Mouse (Mus musculus) midbrain, embryonic 10.5 days (tissue): ENCODE data around the gene Ndufaf2. TPM values are rescaled to one million over a fixed set of nuclear protein-coding genes. Genes with fewer than 3 reads are reported as not detected.

Experiments
- DNase-seq: peaks from one replicate; pipeline ENCODE4 v3.0.0-alpha.2; 2017; ENCODE audit warnings: low spot score
- H3K27ac ChIP-seq: fragments of 300-500 bp; sonication (generic); replicated peaks from 2 replicates; pipeline ENCODE4 v1.5.1; 2016; ENCODE audit warnings: mild to moderate bottlenecking
- H3K27me3 ChIP-seq: fragments of 300-500 bp; sonication (generic); 2 replicates; pipeline ENCODE4 v1.6.1; 2016; ENCODE audit warnings: low read depth, mild to moderate bottlenecking; ENCODE audit not compliant: poor library complexity, severe bottlenecking
- H3K36me3 ChIP-seq: fragments of 300-500 bp; sonication (generic); 2 replicates; pipeline ENCODE4 v1.6.1; 2016; ENCODE audit warnings: mild to moderate bottlenecking, moderate library complexity
- H3K4me1 ChIP-seq: fragments of 300-500 bp; sonication (generic); 2 replicates; pipeline ENCODE4 v1.6.1; 2016
- H3K4me3 ChIP-seq: fragments of 300-500 bp; sonication (generic); 2 replicates; pipeline ENCODE4 v1.5.1; 2016; ENCODE audit warnings: mild to moderate bottlenecking, moderate library complexity
- H3K9me3 ChIP-seq: fragments of 300-500 bp; sonication (generic); replicated peaks from 2 replicates; pipeline ENCODE4 v1.6.1; 2016; ENCODE audit warnings: mild to moderate bottlenecking
- WGBS: fragments of 180-500 bp; shearing (Covaris S2); methylation state at CpG from one replicate; pipeline ENCODE4 v1.1.7; 2016; 5-methylcytosine and 5-hydroxymethylcytosine counted together
- polyA plus RNA-seq: library from polyadenylated mRNA; unstranded; fragments of >200 nt; fragmentation: Nextera tagmentation; extraction: Ambion mirVana; gene quantifications from 2 replicates; pipeline ENCODE4 v1.2.1, GENCODE M21; 2016

The Ndufaf2 gene
- polyA plus RNA-seq = 83.3 and 88.9 TPM in 2 replicates

DNA sequence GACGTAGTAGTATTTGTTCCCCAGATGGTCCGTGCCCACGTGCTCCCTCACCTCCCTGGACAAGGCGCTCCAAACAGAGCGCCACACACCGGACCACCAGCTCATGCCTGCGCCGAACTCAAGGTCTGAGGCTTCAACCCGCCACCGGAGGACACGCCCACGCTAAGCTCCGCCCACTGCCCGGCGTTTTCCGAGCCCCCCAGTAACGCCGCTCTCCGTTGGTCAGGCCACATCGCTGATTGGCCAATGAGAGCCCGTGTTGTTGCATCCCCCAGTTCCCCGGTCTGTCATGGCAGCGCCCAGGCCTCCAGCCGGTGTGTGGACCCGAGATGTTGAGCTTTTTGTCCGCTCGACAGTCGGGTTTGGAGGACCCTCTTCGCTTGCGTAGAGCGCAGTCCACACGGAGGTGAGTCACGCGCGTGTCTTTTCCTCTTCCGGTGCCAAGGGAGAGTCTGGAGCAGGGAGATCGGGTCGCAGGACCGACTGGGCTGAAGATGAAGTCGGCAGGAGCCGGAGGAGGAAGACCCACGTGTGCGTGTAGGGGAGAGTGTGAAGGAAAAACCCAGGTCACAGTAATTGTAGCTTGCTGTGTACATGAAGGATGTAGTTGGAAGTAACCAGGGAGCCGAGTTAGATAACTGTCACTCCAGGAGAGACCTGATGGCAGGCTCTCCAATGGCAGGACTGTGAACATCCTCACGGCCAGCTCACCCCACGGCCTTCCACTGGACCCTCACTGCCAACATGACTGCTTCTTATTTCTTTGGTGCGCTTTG is at the start of gene Ndufaf2, which contains the start of gene Ercc8:
Gene Ndufaf2 (minus strand): TSS at position 159 of the 776 bp plus-strand sequence.
Gene Ercc8 (plus strand): TSS at position 267 of the 776 bp plus-strand sequence.
- Histone ChIP-seq H3K4me1 (peaks cover 17% of the 10 kb centered on the region), H3K27ac (peak within 1 kb of the TSS; percentile 84), H3K9me3 (no peaks in the 10 kb centered on the region), H3K36me3 (peaks cover 18% of the 10 kb centered on the region), H3K27me3 (no peaks in the 10 kb centered on the region), H3K4me3 (peak within 1 kb of the TSS; percentile 92)
- under 1% methylated on average over 47 of the region's 47 CpGs for WGBS
- peak; percentile 98 for DNase-seq

- Histone ChIP-seq H3K36me3 (no peaks in the 10 kb centered on the region), H3K4me1 (no peaks in the 10 kb centered on the region), H3K4me3 (no peak overlapping the region), H3K27ac (no peak overlapping the region), H3K27me3 (peaks cover 8% of the 10 kb centered on the region), H3K9me3 (no peaks in the 10 kb centered on the region)
- WGBS = 77% methylated on average over 5 of the region's 5 CpGs
- no peak for DNase-seq
These were observed 49.7 kb upstream of the Ndufaf2 start for GRCm38 (mm10) chr13:108208090-108208489.

DNA sequence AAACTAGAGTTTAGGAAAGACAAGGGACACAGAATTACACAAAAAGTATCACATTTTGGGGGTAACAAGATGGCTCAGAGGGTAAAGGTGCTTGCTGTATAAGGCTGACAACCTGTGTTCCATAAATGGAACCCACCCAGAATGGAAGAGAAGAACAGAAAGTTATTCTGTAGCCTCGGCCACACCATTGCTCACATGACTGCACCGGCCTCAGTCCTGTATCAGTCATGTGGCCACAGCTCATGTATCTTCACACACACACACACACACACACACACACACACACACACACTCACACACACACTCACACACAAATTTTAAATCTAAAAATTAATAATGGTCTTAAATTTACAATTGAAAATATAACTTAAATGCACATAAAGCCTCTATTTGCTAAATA is 49.0 kb upstream of the Ndufaf2 start:
- no peak overlapping the region for H3K27ac ChIP-seq
- no peak for DNase-seq
- WGBS = 75% methylated on average over 2 of the region's 2 CpGs
- no peaks in the 10 kb centered on the region for H3K36me3 ChIP-seq
- H3K4me3 ChIP-seq = no peak overlapping the region
- peaks cover 2% of the 10 kb centered on the region; the same call in 1 of the 2 replicates for H3K27me3 ChIP-seq
- no peaks in the 10 kb centered on the region for H3K9me3 ChIP-seq
- H3K4me1 ChIP-seq = no peaks in the 10 kb centered on the region

DNA sequence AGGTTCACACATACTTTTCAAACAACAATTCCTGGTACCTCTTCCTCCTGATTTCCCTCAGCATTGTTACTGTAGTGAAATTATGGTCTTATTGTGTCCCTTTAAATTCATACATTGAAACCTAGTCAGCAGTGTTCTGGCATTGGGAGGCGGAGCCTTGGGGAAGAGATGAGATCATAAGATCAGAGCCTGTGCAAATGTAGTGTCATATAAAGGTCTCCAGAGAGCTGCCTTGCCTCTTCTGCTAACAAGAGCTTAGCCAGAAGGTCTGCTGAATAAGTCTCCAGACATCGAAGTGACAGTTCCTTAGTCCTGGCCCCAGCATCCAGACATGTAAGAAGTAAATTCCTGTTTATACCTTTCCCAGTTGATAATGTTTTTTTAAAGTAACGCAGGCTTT is 46.4 kb upstream of the Ndufaf2 start:
- H3K4me3 ChIP-seq = no peak overlapping the region
- 91% methylated on average over 3 of the region's 3 CpGs for WGBS
- no peaks in the 10 kb centered on the region for H3K4me1 ChIP-seq
- no peak for DNase-seq
- no peaks in the 10 kb centered on the region for H3K36me3 ChIP-seq
- no peaks in the 10 kb centered on the region for H3K9me3 ChIP-seq
- no peaks in the 10 kb centered on the region for H3K27me3 ChIP-seq
- no peak overlapping the region for H3K27ac ChIP-seq

DNA sequence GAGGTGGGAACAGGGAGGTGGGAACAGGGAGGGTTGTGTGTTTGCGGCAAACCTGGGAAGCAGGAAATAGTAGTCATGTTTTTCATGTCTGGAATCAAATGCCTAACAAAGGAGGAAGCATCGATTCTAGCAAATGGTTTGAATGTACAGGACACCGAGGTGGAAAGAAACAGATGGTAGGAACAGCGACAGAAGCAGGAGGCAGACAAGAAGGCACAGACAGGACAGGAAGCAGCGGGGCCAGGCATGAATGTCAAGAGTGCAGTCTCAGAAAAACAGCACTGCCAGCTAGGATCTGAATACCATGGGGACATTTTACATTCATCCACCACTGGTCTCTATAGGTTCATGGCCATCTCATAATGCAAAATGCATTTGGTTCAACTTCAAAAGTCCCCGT is 37.1 kb upstream of the Ndufaf2 start:
- no peaks in the 10 kb centered on the region for H3K27me3 ChIP-seq
- H3K4me1 ChIP-seq = no peaks in the 10 kb centered on the region
- WGBS = 92% methylated on average over 6 of the region's 6 CpGs
- no peak for DNase-seq
- peaks cover 24% of the 10 kb centered on the region for H3K36me3 ChIP-seq
- no peak overlapping the region for H3K4me3 ChIP-seq
- no peak overlapping the region for H3K27ac ChIP-seq
- no peaks in the 10 kb centered on the region for H3K9me3 ChIP-seq

- WGBS = 70% methylated on average over 11 of the region's 11 CpGs
- Histone ChIP-seq H3K9me3 (no peaks in the 10 kb centered on the region), H3K36me3 (peaks cover 36% of the 10 kb centered on the region), H3K27ac (no peak overlapping the region), H3K4me3 (no peak overlapping the region), H3K4me1 (no peaks in the 10 kb centered on the region), H3K27me3 (no peaks in the 10 kb centered on the region)
- DNase-seq = peak; percentile 34
These were observed 32.8 kb upstream of the Ndufaf2 start for GRCm38 (mm10) chr13:108191074-108191720.

DNA sequence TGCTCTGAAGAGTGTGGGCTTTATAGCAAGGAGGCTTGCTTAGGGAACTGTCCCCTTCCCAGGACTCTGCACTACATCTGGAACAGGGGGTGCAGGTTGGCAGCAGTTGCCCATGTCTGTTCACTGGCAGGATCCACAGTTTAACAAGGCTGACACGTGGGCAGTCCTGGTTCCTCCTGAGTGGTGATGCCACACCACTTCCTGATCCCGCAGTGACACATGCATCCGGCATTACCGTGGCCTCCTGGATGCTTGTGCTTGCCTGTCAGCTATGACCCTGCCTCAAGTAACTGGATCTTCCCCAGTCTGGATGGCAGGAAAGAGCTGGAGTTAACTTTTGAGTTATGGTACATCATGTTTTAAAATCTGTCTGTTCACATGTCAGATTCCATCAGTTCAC is 29.6 kb upstream of the Ndufaf2 start:
- Histone ChIP-seq H3K27me3 (no peaks in the 10 kb centered on the region), H3K9me3 (no peaks in the 10 kb centered on the region), H3K27ac (no peak overlapping the region), H3K4me3 (no peak overlapping the region), H3K36me3 (peaks cover 43% of the 10 kb centered on the region), H3K4me1 (no peaks in the 10 kb centered on the region)
- WGBS = 91% methylated on average over 4 of the region's 4 CpGs
- DNase-seq = no peak

GRCm38 (mm10) chr13:108185530-108185929 is 27.1 kb upstream of the Ndufaf2 start:
- Histone ChIP-seq H3K9me3 (no peaks in the 10 kb centered on the region), H3K4me3 (no peak overlapping the region), H3K27me3 (no peaks in the 10 kb centered on the region), H3K27ac (no peak overlapping the region), H3K4me1 (no peaks in the 10 kb centered on the region), H3K36me3 (peaks cover 66% of the 10 kb centered on the region)
- DNase-seq = no peak
- 95% methylated on average over 3 of the region's 3 CpGs for WGBS

DNA sequence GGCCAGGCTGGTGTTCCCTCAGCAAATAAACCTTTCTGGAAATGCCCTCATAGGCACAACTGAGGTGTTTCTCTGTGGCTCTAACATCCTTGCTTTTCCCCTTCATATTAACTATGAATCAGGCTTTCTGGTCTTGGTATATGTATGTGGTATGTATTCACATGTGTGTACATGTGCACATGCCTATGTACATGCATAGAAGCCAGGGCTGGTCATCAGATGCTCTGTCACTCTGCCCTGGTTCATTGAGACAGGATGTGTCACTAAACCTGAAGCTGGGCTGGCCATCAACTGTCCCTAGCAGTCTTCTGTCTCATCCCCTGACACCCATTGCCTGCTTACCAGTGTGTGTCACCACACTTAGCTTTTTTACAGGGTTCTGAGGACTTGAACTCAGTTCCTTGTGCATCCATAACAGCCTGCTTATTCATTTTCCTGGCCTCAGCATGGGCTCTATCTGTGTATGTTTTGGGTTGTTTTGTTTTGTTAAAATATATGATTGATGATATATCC is 26.4 kb upstream of the Ndufaf2 start:
- Histone ChIP-seq H3K27me3 (no peaks in the 10 kb centered on the region), H3K4me1 (no peaks in the 10 kb centered on the region), H3K27ac (no peak overlapping the region), H3K36me3 (peaks cover 69% of the 10 kb centered on the region), H3K4me3 (no peak overlapping the region), H3K9me3 (no peaks in the 10 kb centered on the region)
- DNase-seq = no peak

- Histone ChIP-seq H3K4me1 (no peaks in the 10 kb centered on the region), H3K27me3 (no peaks in the 10 kb centered on the region), H3K36me3 (peaks cover 81% of the 10 kb centered on the region), H3K4me3 (no peak overlapping the region), H3K9me3 (no peaks in the 10 kb centered on the region), H3K27ac (no peak overlapping the region)
- DNase-seq = no peak
- 86% methylated on average over 5 of the region's 5 CpGs for WGBS
These were observed 22.4 kb upstream of the Ndufaf2 start for GRCm38 (mm10) chr13:108180821-108181220.

- H3K4me3 ChIP-seq = no peak overlapping the region
- peaks cover 80% of the 10 kb centered on the region for H3K36me3 ChIP-seq
- H3K9me3 ChIP-seq = no peaks in the 10 kb centered on the region
- H3K27ac ChIP-seq = no peak overlapping the region
- H3K4me1 ChIP-seq = no peaks in the 10 kb centered on the region
- DNase-seq = no peak
- 88% methylated on average over 8 of the region's 8 CpGs for WGBS
- H3K27me3 ChIP-seq = no peaks in the 10 kb centered on the region
These were observed 21.2 kb upstream of the Ndufaf2 start for GRCm38 (mm10) chr13:108179618-108180017.

- WGBS = 90% methylated on average over 8 of the region's 8 CpGs
- H3K9me3 ChIP-seq = no peaks in the 10 kb centered on the region
- H3K27me3 ChIP-seq = no peaks in the 10 kb centered on the region
- no peak for DNase-seq
- H3K27ac ChIP-seq = no peak overlapping the region
- no peaks in the 10 kb centered on the region for H3K4me1 ChIP-seq
- H3K4me3 ChIP-seq = no peak overlapping the region
- peaks cover 59% of the 10 kb centered on the region for H3K36me3 ChIP-seq
These were observed 12.1 kb upstream of the Ndufaf2 start for GRCm38 (mm10) chr13:108170511-108170910.

- H3K36me3 ChIP-seq = peaks cover 54% of the 10 kb centered on the region
- no peaks in the 10 kb centered on the region for H3K9me3 ChIP-seq
- no peaks in the 10 kb centered on the region for H3K4me1 ChIP-seq
- DNase-seq = no peak
- WGBS = 83% methylated on average over 1 of the region's 1 CpGs
- no peaks in the 10 kb centered on the region for H3K27me3 ChIP-seq
- no peak overlapping the region for H3K4me3 ChIP-seq
- H3K27ac ChIP-seq = no peak overlapping the region
These were observed 11.6 kb upstream of the Ndufaf2 start for GRCm38 (mm10) chr13:108170002-108170401.
